Mouse (Mus musculus) midbrain, postnatal 0 days (tissue): ENCODE measurements at regions not wholly inside any gene's neighbourhood (a gene's known extent, or its start where the extent isn't known, plus 50 kb on each side); places are given as distances from the start of the nearest gene placed in this dataset.
A peak's percentile ranks its signal among the peaks of the same experiment; 100 is the strongest.

Experiments used
- ATAC-seq: fragments of 200-750 bp; cut with Nextera tagmentation; 2 replicates; pipeline ENCODE4 v1.8.0; 2017; ENCODE audit warnings: moderate number of reproducible peaks, mild to moderate bottlenecking, moderate TSS enrichment, moderate library complexity; ENCODE audit not compliant: low FRiP score
- DNase-seq: peaks from one replicate; pipeline ENCODE4 v3.0.0-alpha.2; 2015; ENCODE audit warnings: low spot score
- H3K27ac ChIP-seq: fragments of 300-500 bp; sonication (generic); 2 replicates; pipeline ENCODE4 v1.5.1; 2014; ENCODE audit warnings: low read depth, mild to moderate bottlenecking, low read length, mixed read lengths
- H3K27me3 ChIP-seq: fragments of 300-500 bp; sonication (generic); 2 replicates; pipeline ENCODE4 v1.6.1; 2014; ENCODE audit warnings: low read length, control low read depth, mixed read lengths; ENCODE audit not compliant: insufficient read depth
- H3K36me3 ChIP-seq: fragments of 300-500 bp; sonication (generic); 2 replicates; pipeline ENCODE4 v1.6.1; 2014; ENCODE audit warnings: low read length, control low read depth, mixed read lengths; ENCODE audit not compliant: insufficient read depth
- H3K4me1 ChIP-seq: fragments of 300-500 bp; sonication (generic); 2 replicates; pipeline ENCODE4 v1.6.1; 2014; ENCODE audit warnings: mild to moderate bottlenecking, control low read depth, antibody characterized with exemption, low read length, mixed read lengths; ENCODE audit not compliant: insufficient read depth
- H3K4me2 ChIP-seq: fragments of 300-500 bp; sonication (generic); 2 replicates; pipeline ENCODE4 v1.6.1; 2014; ENCODE audit warnings: low read depth, mild to moderate bottlenecking, low read length, mixed read lengths; ENCODE audit not compliant: poor library complexity, severe bottlenecking
- H3K4me3 ChIP-seq: fragments of 300-500 bp; sonication (generic); 2 replicates; pipeline ENCODE4 v1.5.1; 2014; ENCODE audit warnings: low read depth, mild to moderate bottlenecking, low read length, moderate library complexity
- H3K9ac ChIP-seq: fragments of 300-500 bp; sonication (generic); replicated peaks from 2 replicates; pipeline ENCODE4 v1.6.1; 2014; ENCODE audit warnings: mild to moderate bottlenecking, low read length, moderate library complexity, mixed read lengths; ENCODE audit not compliant: poor library complexity, severe bottlenecking
- H3K9me3 ChIP-seq: fragments of 300-500 bp; sonication (generic); 2 replicates; pipeline ENCODE4 v1.6.1; 2016; ENCODE audit warnings: low read length, control low read depth
- CTCF ChIP-seq: IDR thresholded peaks from 2 replicates; pipeline ENCODE4 v1.5.1; 2016; ENCODE audit warnings: antibody characterized with exemption, mild to moderate bottlenecking
- WGBS: fragments of 180-500 bp; shearing (Covaris S2); extraction: QIAGEN DNeasy Blood & Tissue Kit; methylation state at CpG from one replicate; pipeline ENCODE4 v1.1.7; 2014; 5-methylcytosine and 5-hydroxymethylcytosine counted together

DNA sequence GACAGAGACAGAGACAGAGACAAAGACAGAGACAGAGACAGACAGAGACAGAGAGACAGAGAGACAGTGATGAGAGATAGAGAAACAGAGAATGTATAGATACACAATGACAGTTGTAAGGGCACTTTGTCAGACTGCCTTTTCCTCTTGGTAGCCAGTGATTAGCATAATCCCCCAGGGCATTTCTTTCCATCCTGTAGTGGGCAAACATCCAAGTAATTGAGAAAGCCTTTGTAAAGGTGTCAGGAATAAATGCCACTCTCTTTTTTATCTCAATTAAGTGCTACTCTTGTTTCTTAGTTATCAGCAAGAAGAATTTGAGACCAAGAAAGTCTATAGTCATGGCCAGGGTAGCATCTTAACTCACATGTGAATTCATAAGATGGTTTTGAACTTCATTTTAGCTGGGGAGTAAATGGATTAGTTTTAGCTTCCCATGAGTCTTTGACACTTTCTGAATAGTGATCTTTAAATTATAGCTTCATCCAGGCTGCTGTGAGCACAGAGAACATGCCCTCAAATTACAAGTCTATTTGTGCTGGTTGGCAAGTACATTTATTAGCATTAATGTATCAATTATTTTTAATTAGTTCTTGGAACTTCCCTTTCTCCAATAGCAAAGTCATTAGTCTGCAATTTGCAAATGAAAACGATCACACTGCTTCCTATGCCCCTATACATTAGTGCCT is 1215.9 kb downstream of the Gm9008 start:
- Histone ChIP-seq H3K36me3 (no peaks in the 10 kb centered on the region), H3K9ac (no peak overlapping the region), H3K4me1 (no peaks in the 10 kb centered on the region), H3K4me3 (no peak overlapping the region), H3K27me3 (no peaks in the 10 kb centered on the region), H3K27ac (no peak overlapping the region), H3K4me2 (no peak overlapping the region), H3K9me3 (no peaks in the 10 kb centered on the region)
- ATAC-seq (no peak), DNase-seq (peak; percentile 4)
- TF ChIP-seq CTCF: no peak
- WGBS: 59% methylated on average over 1 of the region's 1 CpGs

DNA sequence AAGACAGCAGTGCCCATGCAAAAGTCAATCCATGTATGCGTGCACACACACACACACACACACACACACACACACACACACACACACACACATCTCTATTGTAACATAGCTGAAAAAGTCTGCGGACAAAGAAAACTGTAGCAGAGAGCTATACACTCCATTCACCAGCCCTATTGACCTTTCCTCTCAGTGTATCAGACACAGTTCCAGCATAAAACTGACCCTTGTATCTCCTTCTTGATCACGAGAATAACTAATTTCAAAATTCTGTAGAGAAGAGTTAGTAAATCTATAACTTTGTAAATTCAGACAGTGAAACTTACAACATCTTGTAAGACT is 1243.5 kb downstream of the Gm9008 start:
- H3K9ac ChIP-seq: no peak overlapping the region
- TF ChIP-seq CTCF: no peak
- H3K4me3 ChIP-seq: no peak overlapping the region
- no peaks in the 10 kb centered on the region for H3K4me1 ChIP-seq
- no peaks in the 10 kb centered on the region for H3K36me3 ChIP-seq
- H3K4me2 ChIP-seq: no peak overlapping the region
- no peak overlapping the region for H3K27ac ChIP-seq
- no peaks in the 10 kb centered on the region for H3K9me3 ChIP-seq
- no peak for DNase-seq
- no peak for ATAC-seq
- H3K27me3 ChIP-seq: no peaks in the 10 kb centered on the region
- WGBS: 81% methylated on average over 3 of the region's 3 CpGs

DNA sequence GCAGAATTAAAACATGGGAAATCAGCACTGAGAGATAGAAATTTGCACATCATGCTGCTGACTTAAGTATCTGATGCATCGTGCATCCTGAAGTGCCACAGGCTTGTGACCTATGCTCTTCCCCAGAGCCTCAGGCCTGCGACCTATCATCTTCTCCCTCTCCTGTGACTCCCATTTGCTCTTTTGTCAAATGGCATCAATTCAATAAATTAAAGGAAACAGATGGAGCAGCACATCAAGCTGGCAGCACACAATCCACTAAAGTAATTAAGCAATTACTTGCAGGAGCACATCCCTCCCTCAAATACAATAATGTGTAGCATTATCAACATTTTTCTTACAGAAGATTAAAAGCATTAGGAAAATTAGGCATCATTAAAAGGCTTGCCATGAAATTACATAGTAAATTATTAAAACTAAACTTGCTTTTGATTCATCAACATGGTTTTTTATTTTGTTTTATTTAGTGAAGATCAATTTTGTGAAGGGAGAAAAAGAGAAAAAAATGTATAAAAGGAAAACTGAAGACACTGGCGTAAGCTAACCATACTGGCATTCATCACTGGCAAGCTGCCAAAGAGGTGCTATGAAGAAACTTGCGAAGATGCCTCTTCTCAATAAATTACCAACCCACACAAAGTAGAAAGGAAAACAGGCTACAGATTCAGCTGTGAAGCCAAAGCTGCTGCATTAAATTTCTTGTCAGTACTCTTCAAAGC is 1244.1 kb downstream of the Gm9008 start:
- H3K27ac ChIP-seq: no peak overlapping the region
- H3K27me3 ChIP-seq: no peaks in the 10 kb centered on the region
- DNase-seq (peak; percentile 72), ATAC-seq (no peak)
- no peak for TF ChIP-seq CTCF
- WGBS: 40% methylated on average over 4 of the region's 4 CpGs
- H3K9me3 ChIP-seq: no peaks in the 10 kb centered on the region
- no peak overlapping the region for H3K4me2 ChIP-seq
- no peak overlapping the region for H3K4me3 ChIP-seq
- no peaks in the 10 kb centered on the region for H3K4me1 ChIP-seq
- H3K36me3 ChIP-seq: no peaks in the 10 kb centered on the region
- H3K9ac ChIP-seq: no peak overlapping the region

DNA sequence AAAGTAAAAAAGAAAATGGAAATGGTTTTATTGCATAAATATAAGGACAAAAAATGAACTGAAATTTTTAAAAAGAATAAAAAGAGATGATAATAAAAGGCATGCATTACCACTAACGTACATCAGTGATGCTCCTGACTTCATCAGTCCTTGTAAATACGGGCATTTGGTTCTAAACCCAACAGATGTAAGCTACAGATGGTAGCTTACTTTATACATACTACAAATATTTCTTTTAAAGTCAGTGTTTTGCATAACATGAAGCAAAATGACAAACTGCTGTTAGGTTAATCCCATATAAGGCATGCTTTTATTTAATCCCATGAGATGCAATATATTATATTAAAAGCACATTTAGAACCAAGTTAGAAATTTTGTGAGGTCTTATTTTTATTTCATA is 1282.1 kb downstream of the Gm9008 start:
- Histone ChIP-seq H3K27ac (no peak overlapping the region), H3K27me3 (no peaks in the 10 kb centered on the region), H3K9ac (no peak overlapping the region), H3K4me2 (no peak overlapping the region), H3K36me3 (no peaks in the 10 kb centered on the region), H3K4me3 (no peak overlapping the region), H3K9me3 (no peaks in the 10 kb centered on the region), H3K4me1 (no peaks in the 10 kb centered on the region)
- ATAC-seq: no peak
- no peak for DNase-seq
- WGBS: 89% methylated on average over 2 of the region's 2 CpGs
- no peak for TF ChIP-seq CTCF

DNA sequence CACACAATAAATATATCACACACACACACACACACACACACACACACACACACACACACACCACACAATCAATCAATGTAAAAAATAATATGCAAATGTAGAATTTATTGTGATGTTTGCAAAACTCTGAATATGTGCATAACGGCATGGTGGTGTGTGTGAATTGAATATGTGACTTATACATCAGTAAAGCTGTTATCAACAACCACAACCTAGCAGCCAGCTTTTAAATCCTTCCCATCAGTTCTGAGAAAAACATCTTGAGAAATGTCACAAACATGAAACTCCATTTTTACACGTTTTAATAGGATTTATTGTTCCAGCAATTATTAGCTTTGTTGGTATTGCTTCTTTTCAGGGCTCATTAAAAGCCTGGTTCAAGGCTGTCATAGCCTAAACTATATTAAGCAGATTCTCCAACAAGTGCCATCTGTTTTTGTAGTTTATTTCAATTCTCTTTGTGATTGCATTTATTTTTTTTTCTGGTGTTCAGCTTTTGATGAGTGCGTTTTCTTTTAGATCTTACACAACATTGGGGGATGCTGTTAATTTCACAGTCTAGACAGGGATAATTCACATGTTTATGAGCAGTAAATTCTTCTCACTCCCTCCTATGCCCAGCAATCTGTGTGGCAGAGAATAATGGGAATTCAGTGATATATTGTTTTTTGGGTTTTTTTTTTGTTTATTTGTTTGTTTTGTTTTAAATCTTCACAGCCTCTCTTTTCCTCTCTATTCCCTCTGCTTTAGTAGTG is 1284.7 kb downstream of the Gm9008 start:
- H3K4me2 ChIP-seq: no peak overlapping the region
- no peak for ATAC-seq
- H3K4me1 ChIP-seq: no peaks in the 10 kb centered on the region
- TF ChIP-seq CTCF: no peak
- H3K36me3 ChIP-seq: no peaks in the 10 kb centered on the region
- no peaks in the 10 kb centered on the region for H3K9me3 ChIP-seq
- no peak overlapping the region for H3K4me3 ChIP-seq
- no peak for DNase-seq
- WGBS: 58% methylated on average over 3 of the region's 3 CpGs
- no peaks in the 10 kb centered on the region for H3K27me3 ChIP-seq
- H3K27ac ChIP-seq: no peak overlapping the region
- no peak overlapping the region for H3K9ac ChIP-seq
